Mouse (Mus musculus) intestine, embryonic 14.5 days (tissue): ENCODE data around the gene Zfp1. TPM values are rescaled to one million over a fixed set of nuclear protein-coding genes. Genes with fewer than 3 reads are reported as not detected.
A peak's percentile ranks its signal among the peaks of the same experiment; 100 is the strongest.

Source experiments
- ATAC-seq: fragments of 200-750 bp; cut with Nextera tagmentation; replicated peaks from 2 replicates; pipeline ENCODE4 v1.8.0; 2017; ENCODE audit warnings: low read depth, moderate number of reproducible peaks, moderate TSS enrichment, moderate library complexity; ENCODE audit not compliant: low FRiP score, low TSS enrichment
- DNase-seq: peaks from one replicate; pipeline ENCODE4 v3.0.0-alpha.2; 2018; ENCODE audit warnings: low spot score
- H3K27ac ChIP-seq: fragments of 300-500 bp; sonication (generic); 2 replicates; pipeline ENCODE4 v1.5.1; 2014; ENCODE audit warnings: low read depth, mild to moderate bottlenecking, control low read depth
- H3K27me3 ChIP-seq: fragments of 300-500 bp; sonication (generic); replicated peaks from 2 replicates; pipeline ENCODE4 v1.6.1; 2014; ENCODE audit warnings: low read length, control low read depth; ENCODE audit not compliant: control insufficient read depth, insufficient read depth
- H3K36me3 ChIP-seq: fragments of 300-500 bp; sonication (generic); 2 replicates; pipeline ENCODE4 v1.6.1; 2014; ENCODE audit warnings: low read length, control low read depth; ENCODE audit not compliant: control insufficient read depth, insufficient read depth
- H3K4me1 ChIP-seq: fragments of 300-500 bp; sonication (generic); replicated peaks from 2 replicates; pipeline ENCODE4 v1.6.1; 2014; ENCODE audit warnings: low read length, control low read depth, mixed read lengths; ENCODE audit not compliant: control insufficient read depth, insufficient read depth
- H3K4me2 ChIP-seq: fragments of 300-500 bp; sonication (generic); 2 replicates; pipeline ENCODE4 v1.6.1; 2014; ENCODE audit warnings: low read length
- H3K4me3 ChIP-seq: fragments of 300-500 bp; sonication (generic); 2 replicates; pipeline ENCODE4 v1.5.1; 2014; ENCODE audit warnings: low read depth, low read length, control low read depth, mixed read lengths
- H3K9ac ChIP-seq: fragments of 300-500 bp; sonication (generic); 2 replicates; pipeline ENCODE4 v1.6.1; 2014; ENCODE audit warnings: mild to moderate bottlenecking, low read length
- H3K9me3 ChIP-seq: fragments of 300-500 bp; sonication (generic); 2 replicates; pipeline ENCODE4 v1.6.1; 2016; ENCODE audit warnings: low read length, control low read depth; ENCODE audit not compliant: control insufficient read depth
- WGBS: fragments of 180-500 bp; shearing (Covaris S2); extraction: QIAGEN DNeasy Blood & Tissue Kit; methylation state at CpG from one replicate; pipeline ENCODE4 v1.1.7; 2014; 5-methylcytosine and 5-hydroxymethylcytosine counted together
- polyA plus RNA-seq: library from polyadenylated mRNA; unstranded; fragments of >200 nt; fragmentation: Nextera tagmentation; extraction: Ambion mirVana; gene quantifications from 2 replicates; pipeline ENCODE4 v1.2.1, GENCODE M21; 2014

Zfp1 gene
- polyA plus RNA-seq, 1 experiment from 2014 or later = 20.5 TPM

- H3K9me3 ChIP-seq = no peaks in the 10 kb centered on the region
- no peak overlapping the region for H3K9ac ChIP-seq
- DNase-seq = no peak
- no peak overlapping the region for H3K27ac ChIP-seq
- H3K4me2 ChIP-seq = no peak overlapping the region
- 0 out of 2 replicates have a peak, but pooled peaks cover 11% of the 10 kb centered on the region for H3K36me3 ChIP-seq
- peaks cover 7% of the 10 kb centered on the region; the same call in 1 of the 2 replicates for H3K4me1 ChIP-seq
- 94% methylated on average over 2 of the region's 2 CpGs for WGBS
- no peak for ATAC-seq
- no peak overlapping the region for H3K4me3 ChIP-seq
- no peaks in the 10 kb centered on the region for H3K27me3 ChIP-seq
Observed at GRCm38 (mm10) chr8:111604986-111605385, 38.2 kb upstream of the Zfp1 start.

- H3K27ac ChIP-seq = no peak overlapping the region
- H3K9me3 ChIP-seq = no peaks in the 10 kb centered on the region
- H3K36me3 ChIP-seq = peaks cover 21% of the 10 kb centered on the region; the same call in 1 of the 2 replicates
- no peak overlapping the region for H3K4me3 ChIP-seq
- H3K27me3 ChIP-seq = no peaks in the 10 kb centered on the region
- H3K4me2 ChIP-seq = no peak overlapping the region
- DNase-seq (no peak), ATAC-seq (no peak)
- 83% methylated on average over 9 of the region's 9 CpGs for WGBS
- peaks cover 7% of the 10 kb centered on the region; the same call in 1 of the 2 replicates for H3K4me1 ChIP-seq
- H3K9ac ChIP-seq = no peak overlapping the region
Observed at GRCm38 (mm10) chr8:111606961-111607360, 36.2 kb upstream of the Zfp1 start.

GRCm38 (mm10) chr8:111607414-111607813 lies 35.8 kb upstream of the Zfp1 start:
- Histone ChIP-seq H3K27ac (no peak overlapping the region), H3K9ac (no peak overlapping the region), H3K9me3 (no peaks in the 10 kb centered on the region), H3K27me3 (no peaks in the 10 kb centered on the region), H3K4me3 (no peak overlapping the region), H3K4me1 (peaks cover 7% of the 10 kb centered on the region; the same call in 1 of the 2 replicates), H3K36me3 (peaks cover 26% of the 10 kb centered on the region), H3K4me2 (no peak overlapping the region)
- WGBS = 89% methylated on average over 7 of the region's 7 CpGs
- 0 out of 2 replicates have a peak, but pooled peaks have one; percentile 36 for ATAC-seq
- DNase-seq = no peak

- no peak for ATAC-seq
- WGBS = 82% methylated on average over 5 of the region's 5 CpGs
- H3K27ac ChIP-seq = no peak overlapping the region
Observed at GRCm38 (mm10) chr8:111613181-111613580, 30.0 kb upstream of the Zfp1 start.

GRCm38 (mm10) chr8:111614786-111615701 lies 28.2 kb upstream of the Zfp1 start:
- Histone ChIP-seq H3K9me3 (no peaks in the 10 kb centered on the region), H3K27ac (no peak overlapping the region), H3K27me3 (no peaks in the 10 kb centered on the region), H3K4me2 (no peak overlapping the region), H3K4me3 (no peak overlapping the region), H3K36me3 (peaks cover 27% of the 10 kb centered on the region), H3K4me1 (no peaks in the 10 kb centered on the region), H3K9ac (no peak overlapping the region)
- ATAC-seq (no peak), DNase-seq (no peak)
- 77% methylated on average over 6 of the region's 6 CpGs for WGBS

More at GRCm38 (mm10) chr8:111613181-111613580, 30.0 kb upstream of the Zfp1 start:
- no peak for DNase-seq
- no peaks in the 10 kb centered on the region for H3K27me3 ChIP-seq
- H3K4me2 ChIP-seq = no peak overlapping the region
- H3K4me3 ChIP-seq = no peak overlapping the region
- H3K9me3 ChIP-seq = no peaks in the 10 kb centered on the region
- peaks cover 23% of the 10 kb centered on the region for H3K36me3 ChIP-seq
- H3K9ac ChIP-seq = no peak overlapping the region
- no peaks in the 10 kb centered on the region for H3K4me1 ChIP-seq

- no peak for ATAC-seq
- no peaks in the 10 kb centered on the region for H3K4me1 ChIP-seq
Observed at GRCm38 (mm10) chr8:111617812-111618211, 25.4 kb upstream of the Zfp1 start.

GRCm38 (mm10) chr8:111618273-111618672 lies 24.9 kb upstream of the Zfp1 start:
- Histone ChIP-seq H3K9me3 (no peaks in the 10 kb centered on the region), H3K27me3 (no peaks in the 10 kb centered on the region), H3K36me3 (peaks cover 27% of the 10 kb centered on the region), H3K4me3 (no peak overlapping the region), H3K4me2 (no peak overlapping the region), H3K27ac (no peak overlapping the region), H3K9ac (no peak overlapping the region), H3K4me1 (no peaks in the 10 kb centered on the region)
- no peak for DNase-seq
- WGBS = 92% methylated on average over 4 of the region's 4 CpGs
- no peak for ATAC-seq

More at GRCm38 (mm10) chr8:111617812-111618211, 25.4 kb upstream of the Zfp1 start:
- no peak overlapping the region for H3K4me2 ChIP-seq
- DNase-seq = no peak
- no peaks in the 10 kb centered on the region for H3K9me3 ChIP-seq
- H3K9ac ChIP-seq = no peak overlapping the region
- peaks cover 24% of the 10 kb centered on the region for H3K36me3 ChIP-seq
- H3K27ac ChIP-seq = no peak overlapping the region
- no peak overlapping the region for H3K4me3 ChIP-seq
- no peaks in the 10 kb centered on the region for H3K27me3 ChIP-seq
- WGBS = 71% methylated on average over 6 of the region's 6 CpGs

GRCm38 (mm10) chr8:111619936-111620335 lies 23.3 kb upstream of the Zfp1 start:
- WGBS = 69% methylated on average over 1 of the region's 1 CpGs
- no peaks in the 10 kb centered on the region for H3K4me1 ChIP-seq

More at GRCm38 (mm10) chr8:111619936-111620335, 23.3 kb upstream of the Zfp1 start:
- Histone ChIP-seq H3K4me3 (no peak overlapping the region), H3K36me3 (peaks cover 27% of the 10 kb centered on the region), H3K27me3 (no peaks in the 10 kb centered on the region), H3K4me2 (no peak overlapping the region), H3K9me3 (no peaks in the 10 kb centered on the region), H3K27ac (no peak overlapping the region), H3K9ac (no peak overlapping the region)
- ATAC-seq (no peak), DNase-seq (no peak)
